Mouse (Mus musculus) kidney, embryonic 16.5 days (tissue): ENCODE results near the gene Top3b. TPM values are rescaled to one million over a fixed set of nuclear protein-coding genes. Genes with fewer than 3 reads are reported as not detected.
"Not testable (repeated sequence)": the region's sequence is repeated elsewhere in the genome, so short reads cannot be mapped to it uniquely, and the experiment has no call there.

Source experiments
- ATAC-seq: fragments of 200-750 bp; cut with Nextera tagmentation; 2 replicates; pipeline ENCODE4 v1.8.0; 2017; ENCODE audit warnings: moderate TSS enrichment; ENCODE audit not compliant: low FRiP score, low TSS enrichment
- H3K27ac ChIP-seq: fragments of 300-500 bp; sonication (generic); 2 replicates; pipeline ENCODE4 v1.5.1; 2014; ENCODE audit warnings: low read length
- H3K27me3 ChIP-seq: fragments of 300-500 bp; sonication (generic); 2 replicates; pipeline ENCODE4 v1.6.1; 2014; ENCODE audit warnings: low read length, control low read depth, mixed read lengths; ENCODE audit not compliant: insufficient read depth
- H3K36me3 ChIP-seq: fragments of 300-500 bp; sonication (generic); 2 replicates; pipeline ENCODE4 v1.6.1; 2014; ENCODE audit warnings: low read length, control low read depth, mixed read lengths; ENCODE audit not compliant: insufficient read depth
- H3K4me1 ChIP-seq: fragments of 300-500 bp; sonication (generic); 2 replicates; pipeline ENCODE4 v1.6.1; 2014; ENCODE audit warnings: low read length, control low read depth, mixed read lengths; ENCODE audit not compliant: insufficient read depth
- H3K4me2 ChIP-seq: fragments of 300-500 bp; sonication (generic); replicated peaks from 2 replicates; pipeline ENCODE4 v1.6.1; 2014; ENCODE audit warnings: low read depth, low read length
- H3K4me3 ChIP-seq: fragments of 300-500 bp; sonication (generic); 2 replicates; pipeline ENCODE4 v1.5.1; 2014; ENCODE audit warnings: mild to moderate bottlenecking, low read length
- H3K9ac ChIP-seq: fragments of 300-500 bp; sonication (generic); replicated peaks from 2 replicates; pipeline ENCODE4 v1.6.1; 2014; ENCODE audit warnings: low read length
- H3K9me3 ChIP-seq: fragments of 300-500 bp; sonication (generic); 2 replicates; pipeline ENCODE4 v1.6.1; 2016; ENCODE audit warnings: low read length, control low read depth
- WGBS: fragments of 180-500 bp; shearing (Covaris S2); extraction: QIAGEN DNeasy Blood & Tissue Kit; methylation state at CpG from one replicate; pipeline ENCODE4 v1.1.7; 2014; 5-methylcytosine and 5-hydroxymethylcytosine counted together
- polyA plus RNA-seq: library from polyadenylated mRNA; unstranded; fragments of >200 nt; fragmentation: Nextera tagmentation; extraction: Ambion mirVana; gene quantifications from 2 replicates; pipeline ENCODE4 v1.2.1, GENCODE M21; 2015

The Top3b gene
- polyA plus RNA-seq, 1 experiment from 2014 or later = 73.0 TPM

DNA sequence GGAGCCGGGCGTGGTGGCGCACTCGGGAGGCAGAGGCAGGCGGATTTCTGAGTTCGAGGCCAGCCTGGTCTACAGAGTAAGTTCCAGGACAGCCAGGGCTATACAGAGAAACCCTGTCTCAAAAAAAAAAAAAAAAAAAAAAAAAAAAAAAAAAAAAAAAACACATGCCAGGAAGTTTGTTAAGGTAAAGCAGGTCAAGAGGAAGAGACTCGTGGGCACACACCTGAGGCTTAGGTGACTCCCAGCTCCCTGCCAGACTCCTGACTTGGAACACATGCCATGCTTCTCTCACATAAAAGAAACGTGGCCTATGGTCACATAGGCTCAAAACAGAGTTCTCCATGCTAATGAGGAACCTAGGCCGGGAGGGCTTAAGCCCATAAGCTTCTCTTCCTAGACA is 14.5 kb upstream of the Top3b start:
- not testable (repeated sequence) for H3K27ac ChIP-seq, H3K4me1 ChIP-seq, H3K36me3 ChIP-seq, H3K4me3 ChIP-seq, H3K9me3 ChIP-seq, ATAC-seq, H3K27me3 ChIP-seq, H3K4me2 ChIP-seq, H3K9ac ChIP-seq
- 85% methylated on average over 9 of the region's 9 CpGs for WGBS

DNA sequence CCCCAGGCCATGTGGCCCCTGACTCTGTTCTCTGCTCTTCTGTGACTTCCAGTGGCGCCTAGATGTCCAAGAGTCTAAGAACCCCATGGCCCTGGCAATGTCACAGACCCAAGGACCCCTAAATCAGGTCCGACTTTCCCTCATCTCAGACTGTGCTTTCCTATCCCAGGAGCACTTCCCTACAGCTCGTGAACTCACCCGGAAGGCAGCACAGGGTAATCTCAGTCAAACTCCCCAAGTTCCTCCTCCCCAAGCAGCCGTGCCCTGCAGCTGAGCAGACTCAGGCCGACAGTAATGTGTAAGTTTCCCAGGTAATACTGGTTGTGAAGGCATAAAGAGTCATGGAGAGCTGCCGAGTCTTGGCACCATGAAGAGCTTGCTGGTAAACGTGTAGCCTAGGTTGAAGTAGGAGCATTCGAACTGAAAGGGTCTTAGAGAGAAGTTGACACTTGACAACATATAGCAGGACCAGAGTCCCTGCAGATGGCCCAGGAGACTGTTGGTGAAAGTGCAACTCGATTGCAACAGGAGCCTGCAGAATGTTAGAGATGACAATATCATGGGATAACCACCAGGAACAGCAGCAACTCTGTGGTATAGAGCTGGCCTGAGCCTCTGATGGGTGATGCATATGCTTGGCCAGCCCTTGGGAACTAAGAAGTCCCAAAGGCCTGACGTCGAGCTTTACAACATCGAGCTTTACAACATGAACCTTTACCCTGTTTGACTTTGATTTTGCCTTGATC is 13.6 kb upstream of the Top3b start:
- Histone ChIP-seq H3K27ac (no peak overlapping the region), H3K4me3 (no peak overlapping the region), H3K9ac (no peak overlapping the region), H3K9me3 (no peaks in the 10 kb centered on the region), H3K36me3 (no peaks in the 10 kb centered on the region), H3K4me2 (no peak overlapping the region), H3K27me3 (no peaks in the 10 kb centered on the region), H3K4me1 (no peaks in the 10 kb centered on the region)
- 77% methylated on average over 13 of the region's 13 CpGs for WGBS
- ATAC-seq = no peak

DNA sequence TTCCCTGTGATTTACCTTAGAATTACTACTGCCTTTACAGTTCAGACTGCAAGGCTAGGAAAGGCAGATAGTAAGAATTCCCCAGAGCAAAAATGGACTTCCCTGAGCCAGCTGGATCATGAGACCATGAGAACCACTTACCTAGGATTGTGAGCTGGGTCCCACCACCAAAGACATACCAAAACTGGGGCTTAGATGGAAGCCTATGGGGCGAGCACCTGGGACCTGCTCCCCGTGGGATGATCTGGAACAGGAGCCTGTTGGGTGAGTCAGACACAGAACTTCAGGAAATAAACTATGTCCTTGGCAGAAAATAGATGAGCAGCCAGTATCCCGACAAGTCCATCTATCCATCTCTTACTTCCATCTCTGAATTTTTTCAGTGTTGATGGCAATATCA is 8.2 kb upstream of the Top3b start:
- Histone ChIP-seq H3K27me3 (no peaks in the 10 kb centered on the region), H3K4me3 (no peak overlapping the region), H3K9me3 (no peaks in the 10 kb centered on the region), H3K36me3 (no peaks in the 10 kb centered on the region), H3K4me1 (no peaks in the 10 kb centered on the region; the same call in 1 of the 2 replicates), H3K27ac (no peak overlapping the region), H3K4me2 (no peak overlapping the region), H3K9ac (no peak overlapping the region)
- 88% methylated on average over 3 of the region's 3 CpGs for WGBS
- ATAC-seq = no peak

DNA sequence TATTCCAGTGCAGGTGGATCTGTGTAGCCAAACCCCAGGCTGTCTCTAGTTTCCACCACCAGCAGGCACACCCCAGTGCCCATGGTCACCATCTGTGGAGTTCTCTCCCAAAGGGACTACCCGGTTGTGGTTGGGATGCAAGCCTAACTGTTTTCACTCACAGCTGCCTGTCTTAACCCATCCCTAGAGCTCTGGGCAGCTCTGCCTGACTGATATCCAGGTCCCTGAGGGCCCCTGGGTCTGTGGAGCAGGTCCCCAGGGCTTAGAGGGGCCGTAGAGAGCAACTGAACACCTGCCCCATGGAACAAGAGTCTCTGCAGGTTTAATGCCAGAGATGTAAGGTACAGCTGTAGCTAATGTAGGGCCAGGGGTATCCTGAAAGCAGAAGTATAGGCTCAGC is 6.6 kb upstream of the Top3b start, which contains the start of gene Igll1:
Gene Igll1 (minus strand): TSS at position 8 of the 400 bp plus-strand sequence.
- no peak for ATAC-seq
- H3K4me2 ChIP-seq = no peak within 1 kb of the TSS
- H3K36me3 ChIP-seq = no peaks in the 10 kb centered on the region
- no peaks in the 10 kb centered on the region for H3K9me3 ChIP-seq
- no peaks in the 10 kb centered on the region; the same call in 1 of the 2 replicates for H3K4me1 ChIP-seq
- no peak within 1 kb of the TSS for H3K4me3 ChIP-seq
- no peaks in the 10 kb centered on the region for H3K27me3 ChIP-seq
- H3K27ac ChIP-seq = no peak within 1 kb of the TSS
- WGBS = 88% methylated on average over 2 of the region's 2 CpGs
- no peak within 1 kb of the TSS for H3K9ac ChIP-seq

DNA sequence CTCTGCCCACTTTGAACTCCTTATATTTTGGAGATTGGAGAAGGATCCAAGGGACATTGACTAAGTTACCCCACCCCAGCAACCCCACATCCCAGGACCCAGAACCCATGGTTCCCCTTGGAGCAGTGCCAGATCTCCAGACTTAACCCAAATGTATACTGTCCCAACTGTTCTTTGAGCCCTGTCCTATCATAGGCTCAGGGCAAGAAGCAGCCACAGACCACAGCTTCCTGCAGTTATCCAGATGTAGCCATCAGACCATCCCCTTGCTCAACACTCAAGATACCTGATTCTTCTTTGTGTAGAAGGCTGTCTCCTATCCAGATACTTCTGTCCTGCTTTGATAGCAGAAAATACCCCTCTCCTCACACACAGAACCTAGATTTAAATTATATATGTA is 5.3 kb upstream of the Top3b start:
- Histone ChIP-seq H3K36me3 (no peaks in the 10 kb centered on the region), H3K9me3 (no peaks in the 10 kb centered on the region), H3K27ac (no peak overlapping the region), H3K4me2 (no peak overlapping the region), H3K4me3 (no peak overlapping the region), H3K9ac (no peak overlapping the region), H3K27me3 (no peaks in the 10 kb centered on the region), H3K4me1 (no peaks in the 10 kb centered on the region; the same call in 1 of the 2 replicates)
- no peak for ATAC-seq

DNA sequence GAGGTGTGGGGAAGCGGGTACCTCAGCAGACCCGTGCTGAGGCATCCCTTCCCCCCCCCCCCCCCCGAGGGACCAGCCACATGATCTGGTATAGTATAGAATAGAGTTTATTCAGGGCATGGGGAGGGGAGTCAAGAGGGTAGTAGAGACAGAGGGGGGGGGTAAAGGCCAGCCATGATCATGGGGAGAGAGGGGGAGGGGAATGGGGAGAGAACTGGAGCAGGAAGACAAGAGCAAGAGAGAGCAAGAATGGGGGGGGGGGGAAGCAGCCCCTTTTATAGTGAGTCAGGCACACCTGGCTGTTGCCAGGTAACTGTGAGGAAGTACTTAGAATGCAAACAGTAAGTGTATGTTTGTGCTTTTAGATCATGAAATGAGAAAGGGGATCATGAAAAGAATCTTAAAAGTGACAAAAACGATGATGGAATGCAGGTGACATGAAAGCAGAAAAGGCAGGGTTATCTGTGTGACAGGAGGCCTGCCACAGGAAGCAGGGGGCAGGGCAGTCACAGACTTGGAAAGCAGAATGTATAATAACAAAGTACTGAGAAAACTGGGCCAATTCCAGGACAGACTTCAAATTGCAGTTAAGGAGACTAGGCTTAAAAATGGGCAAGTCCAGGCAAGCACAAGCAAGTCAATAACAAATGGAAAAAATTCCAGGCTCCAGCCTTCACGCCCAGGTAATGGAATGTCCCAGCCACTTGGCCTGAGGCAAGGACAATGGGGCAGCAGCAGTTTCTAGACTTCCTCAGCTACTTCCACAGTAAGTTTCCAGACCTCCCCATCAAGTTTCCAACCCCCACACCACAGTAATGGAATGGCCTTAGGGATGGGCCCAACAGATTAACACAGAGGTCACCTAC is 4.6 kb upstream of the Top3b start:
- no peak for ATAC-seq
- no peak overlapping the region for H3K4me2 ChIP-seq
- no peak overlapping the region for H3K4me3 ChIP-seq
- 39% methylated on average over 4 of the region's 5 CpGs for WGBS
- H3K9ac ChIP-seq = no peak overlapping the region
- H3K36me3 ChIP-seq = no peaks in the 10 kb centered on the region
- H3K4me1 ChIP-seq = no peaks in the 10 kb centered on the region; the same call in 1 of the 2 replicates
- H3K27me3 ChIP-seq = no peaks in the 10 kb centered on the region
- no peaks in the 10 kb centered on the region for H3K9me3 ChIP-seq
- H3K27ac ChIP-seq = peak overlapping the region; percentile 41; the same call in 1 of the 2 replicates

DNA sequence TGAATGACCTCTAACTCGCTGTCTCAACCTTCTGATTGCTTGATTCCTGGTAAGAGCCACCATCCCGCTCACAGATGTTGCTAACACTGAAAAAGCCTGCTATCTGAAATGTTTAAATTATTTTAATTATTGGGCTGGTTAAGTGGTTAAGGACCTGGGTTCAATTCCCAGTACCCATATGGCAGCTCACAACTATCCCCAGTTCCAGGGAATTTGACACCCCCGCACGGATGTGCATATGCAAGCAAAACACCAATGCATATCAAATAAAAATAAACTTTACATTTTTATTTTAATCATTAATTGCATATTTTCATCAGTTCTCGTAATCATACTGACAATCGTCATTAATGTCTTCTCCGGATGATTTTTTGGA is 307 bp upstream of the Top3b start:
- WGBS = 36% methylated on average over 7 of the region's 7 CpGs
- Histone ChIP-seq H3K4me2 (peak overlapping the region; percentile 65), H3K9me3 (no peaks in the 10 kb centered on the region), H3K36me3 (peaks cover 4% of the 10 kb centered on the region), H3K4me1 (peaks cover 6% of the 10 kb centered on the region), H3K27me3 (no peaks in the 10 kb centered on the region), H3K4me3 (peak overlapping the region; percentile 72), H3K9ac (peak overlapping the region; percentile 84; the same call in 1 of the 2 replicates), H3K27ac (peak overlapping the region; percentile 96)
- peak; percentile 11 for ATAC-seq

DNA sequence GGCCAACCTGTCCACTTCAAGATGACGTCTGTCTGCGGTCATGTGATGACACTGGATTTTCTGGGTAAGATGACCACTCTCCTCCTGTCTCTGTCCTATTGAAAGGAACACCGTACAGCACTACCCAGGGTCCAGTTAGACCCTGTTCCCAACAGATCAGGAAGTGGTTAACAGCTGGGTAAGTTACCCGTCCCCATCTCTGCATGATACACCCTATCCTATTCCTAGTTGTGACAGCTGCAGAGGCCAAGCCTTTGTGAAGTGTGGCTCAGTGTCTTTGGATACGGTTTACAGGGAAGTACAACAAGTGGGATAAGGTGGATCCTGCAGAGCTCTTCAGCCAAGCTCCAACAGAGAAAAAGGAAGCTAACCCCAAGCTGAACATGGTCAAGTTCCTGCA is 8.5 kb downstream of the Top3b start:
- ATAC-seq = no peak
- Histone ChIP-seq H3K9ac (no peak overlapping the region), H3K4me1 (no peaks in the 10 kb centered on the region), H3K4me3 (no peak overlapping the region), H3K36me3 (peaks cover 81% of the 10 kb centered on the region), H3K4me2 (no peak overlapping the region), H3K27me3 (no peaks in the 10 kb centered on the region), H3K27ac (no peak overlapping the region), H3K9me3 (no peaks in the 10 kb centered on the region)
- WGBS = 90% methylated on average over 5 of the region's 5 CpGs

DNA sequence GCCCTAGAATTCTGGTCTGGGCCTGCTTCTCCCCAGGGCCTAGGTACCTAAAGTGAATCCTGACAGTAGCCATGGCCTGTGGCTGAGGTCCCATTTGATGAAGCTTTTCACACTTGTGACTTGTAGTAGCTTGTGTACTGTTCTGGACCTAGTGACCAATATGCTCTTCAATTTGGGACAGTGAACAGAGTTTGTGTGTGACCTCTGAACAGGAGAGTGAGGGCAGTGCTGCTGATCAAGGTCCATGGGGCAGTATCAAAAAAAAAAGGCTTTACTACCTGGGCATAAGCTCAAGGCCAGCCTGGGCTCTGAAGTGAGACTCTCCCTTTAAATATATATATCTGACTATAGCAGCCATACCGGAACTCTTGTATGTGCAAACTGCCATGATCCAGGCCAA is 17.8 kb downstream of the Top3b start:
- 100% methylated on average over 1 of the region's 1 CpGs for WGBS
- no peak overlapping the region for H3K27ac ChIP-seq
- H3K4me2 ChIP-seq = no peak overlapping the region
- no peaks in the 10 kb centered on the region for H3K9me3 ChIP-seq
- H3K4me1 ChIP-seq = no peaks in the 10 kb centered on the region
- ATAC-seq = no peak
- H3K27me3 ChIP-seq = no peaks in the 10 kb centered on the region
- peaks cover 98% of the 10 kb centered on the region for H3K36me3 ChIP-seq
- H3K9ac ChIP-seq = no peak overlapping the region
- no peak overlapping the region for H3K4me3 ChIP-seq

DNA sequence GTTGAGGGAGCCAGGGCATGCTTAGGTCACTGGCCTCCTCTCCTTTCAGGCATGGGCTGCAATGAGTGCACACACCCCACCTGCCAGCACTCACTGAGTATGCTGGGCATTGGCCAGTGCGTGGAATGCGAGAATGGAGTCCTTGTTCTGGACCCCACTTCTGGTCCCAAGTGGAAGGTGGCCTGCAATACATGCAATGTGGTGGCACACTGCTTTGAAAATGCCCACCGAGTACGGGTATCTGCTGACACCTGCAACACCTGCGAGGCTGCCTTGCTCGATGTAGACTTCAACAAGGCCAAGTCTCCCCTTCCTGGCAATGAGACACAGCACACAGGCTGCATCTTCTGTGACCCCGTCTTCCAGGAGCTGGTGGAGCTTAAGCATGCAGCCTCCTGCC is 21.8 kb downstream of the Top3b start:
- ATAC-seq = no peak
- 93% methylated on average over 7 of the region's 7 CpGs for WGBS

More for the DNA sequence above, 21.8 kb downstream of the Top3b start:
- no peaks in the 10 kb centered on the region for H3K9me3 ChIP-seq
- H3K4me1 ChIP-seq = peaks cover 6% of the 10 kb centered on the region
- H3K4me2 ChIP-seq = no peak overlapping the region
- H3K27ac ChIP-seq = no peak overlapping the region
- H3K9ac ChIP-seq = no peak overlapping the region
- no peaks in the 10 kb centered on the region for H3K27me3 ChIP-seq
- no peak overlapping the region for H3K4me3 ChIP-seq
- H3K36me3 ChIP-seq = peaks cover 60% of the 10 kb centered on the region
